Mouse (Mus musculus) adrenal gland, adult 10 weeks (tissue): ENCODE results near the gene Gramd1a. TPM values are rescaled to one million over a fixed set of nuclear protein-coding genes. Genes with fewer than 3 reads are reported as not detected.

Experiments used
- polyA plus RNA-seq: library from polyadenylated mRNA; stranded (reverse); fragments of 350-450 nt; fragmentation: Illumina TruSeq; extraction: RNeasy Lipid Tissue Mini Kit (QIAGEN cat#74804); gene quantifications from one replicate; pipeline ENCODE4 v1.2.3, GENCODE M21; 2014; ENCODE audit warnings: low read depth, low replicate concordance

The Gramd1a gene
- 6.1 TPM for polyA plus RNA-seq

GRCm38 (mm10) chr7:31155296-31156033, at the start of gene Gramd1a:
Gramd1a (minus strand) TSS chr7:31155896.

GRCm38 (mm10) chr7:31126851-31127724, 28.6 kb downstream of the Gramd1a start, which contains the start of gene Scn1b:
Scn1b (minus strand) TSS chr7:31127003.

GRCm38 (mm10) chr7:31115182-31115581, 40.5 kb downstream of the Gramd1a start, which contains the start of gene Hpn:
Hpn (minus strand) TSS chr7:31115290.

Other genes starting within 250 kb of the Gramd1a start
- not detected for gene Mag, start 241.0 kb downstream of the Gramd1a start, polyA plus RNA-seq
- gene Hamp2, start 231.2 kb downstream of the Gramd1a start, polyA plus RNA-seq: not detected
- gene Hamp, start 211.9 kb downstream of the Gramd1a start, polyA plus RNA-seq: 67.1 TPM
- 121 TPM for gene Usf2, start 199.1 kb downstream of the Gramd1a start, polyA plus RNA-seq
- gene Lsr, start 182.4 kb downstream of the Gramd1a start, polyA plus RNA-seq: not detected
- not detected for gene Fam187b, start 182.1 kb downstream of the Gramd1a start, polyA plus RNA-seq
- 5.8 TPM for gene Fxyd5, start 113.4 kb downstream of the Gramd1a start, polyA plus RNA-seq
- not detected for gene Fxyd7, start 104.4 kb downstream of the Gramd1a start, polyA plus RNA-seq
- gene Fxyd1, start 98.7 kb downstream of the Gramd1a start, polyA plus RNA-seq: 4.9 TPM
- 0.23 TPM for gene Lgi4, start 96.6 kb downstream of the Gramd1a start, polyA plus RNA-seq
- gene Fxyd3, start 79.2 kb downstream of the Gramd1a start, polyA plus RNA-seq: not detected
- not detected for gene Hpn, start 40.6 kb downstream of the Gramd1a start, polyA plus RNA-seq
- gene Scn1b, start 28.9 kb downstream of the Gramd1a start, polyA plus RNA-seq: 0.64 TPM
- not detected for gene Scgb2b2, start 134.6 kb upstream of the Gramd1a start, polyA plus RNA-seq
- gene Scgb1b2, start 135.9 kb upstream of the Gramd1a start, polyA plus RNA-seq: not detected
- gene Scgb2b3, start 206.2 kb upstream of the Gramd1a start, polyA plus RNA-seq: not detected
- gene Scgb1b3, start 219.7 kb upstream of the Gramd1a start, polyA plus RNA-seq: not detected